Mouse (Mus musculus) olfactory bulb, adult 2 months (tissue): Measurements from ENCODE around the gene Emilin3.

Source experiments
- CTCF ChIP-seq: fragments of 200-500 bp; IDR thresholded peaks from 2 replicates; pipeline ENCODE4 v1.5.1; 2012; ENCODE audit warnings: low read depth, mild to moderate bottlenecking, low read length, moderate library complexity; ENCODE audit not compliant: insufficient read depth
- POLR2A ChIP-seq: fragments of 200-500 bp; IDR thresholded peaks from 2 replicates; pipeline ENCODE4 v1.6.1; 2012; ENCODE audit warnings: mild to moderate bottlenecking, low read depth, low read length, moderate library complexity; ENCODE audit not compliant: insufficient read depth

- TF ChIP-seq POLR2A = no peak
- no peak for TF ChIP-seq CTCF
Observed at GRCm38 (mm10) chr2:160891045-160891444, 21.1 kb downstream of the Emilin3 start.
